ENCODE assay signal across 14 mouse cellular contexts in the genomic region with DNA sequence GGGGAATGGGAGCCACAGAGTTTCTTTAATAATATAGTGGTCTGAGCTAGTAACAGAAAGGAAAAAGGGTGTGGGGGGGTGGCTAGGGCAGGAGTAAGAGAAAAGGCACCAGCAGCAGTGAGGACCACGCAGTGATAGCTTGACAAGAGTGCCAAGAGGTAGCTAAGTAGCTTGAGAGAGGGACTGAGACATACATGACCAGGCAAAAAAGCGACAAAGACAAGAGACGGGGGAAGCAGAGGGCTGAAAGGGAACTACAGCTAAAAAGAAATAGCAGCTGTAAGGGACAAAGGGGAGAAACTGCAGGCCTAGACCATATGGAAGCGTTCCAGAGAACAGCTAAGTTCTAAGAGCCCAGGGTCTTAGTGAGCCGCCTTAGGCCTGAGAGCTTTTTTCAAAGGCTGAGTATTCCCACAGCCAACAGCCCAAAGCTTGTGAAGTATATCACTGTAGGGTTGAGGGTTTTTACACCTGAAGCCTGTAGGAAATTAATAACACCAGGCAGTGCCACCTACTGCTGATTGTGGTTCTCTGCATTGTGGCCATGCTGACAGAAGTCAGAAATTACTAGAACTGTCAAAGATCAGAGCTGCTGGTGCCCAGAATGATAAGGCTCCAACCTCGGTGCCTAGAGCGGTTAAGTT. TPM values are rescaled to one million over a fixed set of nuclear protein-coding genes. Genes with fewer than 3 reads are reported as not detected.
DNase-seq lines count a peak whose midpoint lies in the region; ATAC-seq and TF ChIP-seq lines count a peak whose summit lies in the region.
"Had no signal": no experiment of that assay in that cellular context is flagged by ENCODE, and none has a peak within 500 bp of the region (broad histone marks: within the 10 kb centered on the region; RNA-seq: fewer than 3 reads in every experiment).

No protein-coding gene starts in this region.

- no peak overlapping the region for H3K4me2 ChIP-seq in hindbrain, postnatal 0 days (ENCODE audit: low read depth, low read length)
- H3K4me2 ChIP-seq in hindbrain, embryonic 13.5 days, result no peak overlapping the region
- H3K4me2 ChIP-seq: limb, embryonic 13.5 days; midbrain, embryonic 12.5 days had no signal

- H3K4me3 ChIP-seq in hindbrain, postnatal 0 days (ENCODE audit: low read length), result no peak overlapping the region
- H3K4me3 ChIP-seq in hindbrain, embryonic 13.5 days, result no peak overlapping the region
- no peak overlapping the region for H3K4me3 ChIP-seq in kidney, adult 2 months (ENCODE audit: insufficient read depth, low read depth, low read length)
- H3K4me3 ChIP-seq: limb, embryonic 13.5 days; midbrain, embryonic 12.5 days had no signal

- no peaks in the 10 kb centered on the region for H3K4me1 ChIP-seq in hindbrain, postnatal 0 days (ENCODE audit: insufficient read depth, low read length)
- H3K4me1 ChIP-seq in hindbrain, embryonic 13.5 days (replicated peaks), result no peaks in the 10 kb centered on the region
- no peaks in the 10 kb centered on the region for H3K4me1 ChIP-seq in kidney, adult 2 months (ENCODE audit: control insufficient read depth, insufficient read depth, low read length)
- H3K4me1 ChIP-seq: limb, embryonic 13.5 days; midbrain, embryonic 12.5 days had no signal

- H3K36me3 ChIP-seq in hindbrain, postnatal 0 days (ENCODE audit: insufficient read depth, low read length), result no peaks in the 10 kb centered on the region
- no peaks in the 10 kb centered on the region for H3K36me3 ChIP-seq in hindbrain, embryonic 13.5 days
- H3K36me3 ChIP-seq in kidney, adult 2 months (ENCODE audit: control insufficient read depth, insufficient read depth, low read length), result no peaks in the 10 kb centered on the region
- H3K36me3 ChIP-seq: G1E; limb, embryonic 13.5 days; midbrain, embryonic 12.5 days had no signal

- H3K27me3 ChIP-seq in hindbrain, postnatal 0 days (ENCODE audit: insufficient read depth, low read length), result no peaks in the 10 kb centered on the region
- H3K27me3 ChIP-seq in hindbrain, embryonic 13.5 days, result no peaks in the 10 kb centered on the region
- no peaks in the 10 kb centered on the region for H3K27me3 ChIP-seq in kidney, adult 2 months (replicated peaks; ENCODE audit: control insufficient read depth, insufficient read depth, low read length)
- H3K27me3 ChIP-seq: limb, embryonic 13.5 days; midbrain, embryonic 12.5 days had no signal

- ATAC-seq in hindbrain, postnatal 0 days, result peak; percentile 67; the same call in 1 of the 2 replicates
- ATAC-seq in hindbrain, embryonic 13.5 days (ENCODE audit: low FRiP score), result no peak
- ATAC-seq in erythroid progenitor cell, adult 5-6 weeks (replicated peaks; ENCODE audit: low FRiP score, poor library complexity, severe bottlenecking), result no peak

- H3K27ac ChIP-seq in hindbrain, postnatal 0 days, result no peak overlapping the region
- H3K27ac ChIP-seq in hindbrain, embryonic 13.5 days, result no peak overlapping the region
- H3K27ac ChIP-seq in kidney, adult 2 months (ENCODE audit: insufficient read depth, low read depth, low read length), result no peak overlapping the region
- H3K27ac ChIP-seq: limb, embryonic 13.5 days; midbrain, embryonic 12.5 days had no signal

- H3K9me3 ChIP-seq in hindbrain, postnatal 0 days (ENCODE audit: low read length), result no peaks in the 10 kb centered on the region
- no peaks in the 10 kb centered on the region for H3K9me3 ChIP-seq in hindbrain, embryonic 13.5 days
- H3K9me3 ChIP-seq: limb, embryonic 13.5 days; midbrain, embryonic 12.5 days had no signal

- peak; percentile 30 for DNase-seq in hindbrain, postnatal 0 days (ENCODE audit: low spot score)
- DNase-seq in thymus, postnatal 0 days (ENCODE audit: low spot score), result peak; percentile 7
- no peak for DNase-seq in thymus, postnatal 25 days
- DNase-seq in kidney, adult 2 months, result peak; percentile 23
- no peak for DNase-seq in c-Kit-positive CD71-positive TER-119-positive erythroid progenitor cells, embryonic 14.5 days (ENCODE audit: low spot score)
- DNase-seq in gastrocnemius, postnatal 10 days, result no peak
- DNase-seq: cerebellum, adult 9-10 months; thymus, postnatal 36 days had no signal

- no peak overlapping the region for H3K9ac ChIP-seq in hindbrain, postnatal 0 days (replicated peaks; ENCODE audit: low read length)
- H3K9ac ChIP-seq in hindbrain, embryonic 13.5 days, result no peak overlapping the region
- H3K9ac ChIP-seq: limb, embryonic 13.5 days; midbrain, embryonic 12.5 days had no signal

- WGBS in hindbrain, postnatal 0 days, result 64% methylated on average over 7 of the region's 7 CpGs
- WGBS in hindbrain, embryonic 13.5 days, result 89% methylated on average over 7 of the region's 7 CpGs
- 78% methylated on average over 7 of the region's 7 CpGs for whole genome bisulfite sequencing in kidney, adult 2 months

- TF ChIP-seq CTCF in hindbrain, postnatal 0 days (IDR thresholded peaks at IDR 0.05; ENCODE audit: low read depth), result peak; percentile 54
- TF ChIP-seq CTCF in kidney, adult 2 months (conservative IDR thresholded peaks at IDR 0.05; ENCODE audit: insufficient read depth, insufficient read length, low read depth, low read length), result no peak; the same call in 1 of the 2 replicates

- TF ChIP-seq POLR2A in kidney, adult 2 months (IDR thresholded peaks at IDR 0.05; ENCODE audit: low read depth, low read length), result no peak

RNA-seq across cellular contexts. Expression of a gene that starts 38.2 kb away (rescaled TPM):
- total RNA-seq in hindbrain, postnatal 0 days (2014; rRNA removed), result 0.26 TPM in 1 of 2 replicates, not detected in the other
- 0.04 TPM in 1 of 2 replicates, not detected in the other for polyA plus RNA-seq in hindbrain, postnatal 0 days (2015; fragmentation: Nextera tagmentation; extraction: Ambion mirVana)
- polyA plus RNA-seq in hindbrain, embryonic 13.5 days (2015; fragmentation: Nextera tagmentation; extraction: Ambion mirVana), result not detected in 2 replicates
- 0.28 and 0.48 TPM in 2 replicates for polyA plus RNA-seq in thymus, postnatal 0 days (2015; fragmentation: Nextera tagmentation; extraction: Ambion mirVana)
- polyA plus RNA-seq in kidney, adult 2 months (2012; rRNA removed), result 0.55 and 0.96 TPM in 2 replicates
- total RNA-seq in erythroid progenitor cell, adult 5-6 weeks (2015; ENCODE audit: low replicate concordance), result not detected in 2 replicates
- not detected in 2 replicates for total RNA-seq in erythroid progenitor cell, adult 5-6 weeks (2017; ENCODE audit: low replicate concordance)
- under 1 TPM in 1 of 2 experiments, not detected in 1; 0.09 TPM for total RNA-seq in gastrocnemius, postnatal 10 days (2021)
- total RNA-seq: layer of hippocampus, adult 8-10 months had no signal
- polyA plus RNA-seq: G1E had no signal

Comparison
In these comparisons a context has a peak if more than half of its experiments do, and no peak if none do; other contexts are left out.
1. DNase-seq: peak in hindbrain, postnatal 0 days (single experiment), thymus, postnatal 0 days (single experiment) and kidney, adult 2 months (single experiment); none in thymus, postnatal 25 days (single experiment), c-Kit-positive CD71-positive TER-119-positive erythroid progenitor cells, embryonic 14.5 days (single experiment) and gastrocnemius, postnatal 10 days (single experiment).